1 mouse cellular context compared by ENCODE assay signal in genomic region chr1:171088237-171088869, GRCm38 (mm10).
TF ChIP-seq lines count a peak whose summit lies in the region.

No protein-coding gene starts in this region.

TF ChIP-seq in MEL, 35 proteins besides CTCF, POLR2A, EP300 and RAD21:
- TF ChIP-seq MXI1 (IDR thresholded peaks at IDR 0.05; ENCODE audit: low read depth, low read length) (peak; percentile 79; the same call in 1 of the 2 replicates), USF1 (IDR thresholded peaks at IDR 0.05; ENCODE audit: low read depth, low read length) (peak; percentile 45; the same call in 1 of the 2 replicates), SIN3A (IDR thresholded peaks at IDR 0.05; ENCODE audit: low read length) (peak; percentile 72), MYC (IDR thresholded peaks at IDR 0.05; ENCODE audit: low read depth, low read length) (0 out of 2 replicates have a peak, but pooled peaks have one; percentile 27), HCFC1 (IDR thresholded peaks at IDR 0.05; ENCODE audit: low read depth, low read length) (0 out of 2 replicates have a peak, but pooled peaks have one; percentile 22), TCF12 (IDR thresholded peaks at IDR 0.05; ENCODE audit: low read depth, low read length) (0 out of 2 replicates have a peak, but pooled peaks have one; percentile 9), TBP (IDR thresholded peaks at IDR 0.05; ENCODE audit: low read depth, low read length) (peak; percentile 34; the same call in 1 of the 2 replicates), MAX (IDR thresholded peaks at IDR 0.05; ENCODE audit: low read length) (peak; percentile 80), E2F4 (IDR thresholded peaks at IDR 0.05; ENCODE audit: borderline replicate concordance, low read depth, low read length) (peak; percentile 66; the same call in 1 of the 2 replicates)
